Mouse (Mus musculus): ENCODE data around the gene Ubl7. TPM values are rescaled to one million over a fixed set of nuclear protein-coding genes. Genes with fewer than 3 reads are reported as not detected.

Gene Ubl7
- polyA plus RNA-seq, 1 experiment from 2014 or later = 122 TPM

GRCm38 (mm10) chr9:57902132-57902531 lies 8.6 kb upstream of the Ubl7 start:
- Histone ChIP-seq H3K27me3 (ENCODE audit: control insufficient read depth, insufficient read depth, low read length) (no peaks in the 10 kb centered on the region), H3K9ac (ENCODE audit: low read depth, low read length) (no peak overlapping the region), H3K9me3 (ENCODE audit: control insufficient read depth, low read length) (no peaks in the 10 kb centered on the region), H3K36me3 (ENCODE audit: control insufficient read depth, insufficient read depth, low read length) (no peaks in the 10 kb centered on the region), H3K27ac (ENCODE audit: low read depth, low read length) (no peak overlapping the region), H3K4me1 (replicated peaks; ENCODE audit: control insufficient read depth, insufficient read depth, low read length) (0 out of 2 replicates have a peak, but pooled peaks cover 4% of the 10 kb centered on the region), H3K4me3 (ENCODE audit: low read depth, low read length) (no peak overlapping the region), H3K4me2 (replicated peaks; ENCODE audit: low read depth, low read length) (no peak overlapping the region)
- DNase-seq (ENCODE audit: low spot score) (peak; percentile 9), ATAC-seq (ENCODE audit: low FRiP score) (no peak)
- WGBS = 73% methylated on average over 4 of the region's 4 CpGs

GRCm38 (mm10) chr9:57903589-57904249 lies 7.1 kb upstream of the Ubl7 start:
- H3K9me3 ChIP-seq (ENCODE audit: control insufficient read depth, low read length) = no peaks in the 10 kb centered on the region
- no peak overlapping the region for H3K9ac ChIP-seq (ENCODE audit: low read depth, low read length)
- H3K27me3 ChIP-seq (ENCODE audit: control insufficient read depth, insufficient read depth, low read length) = no peaks in the 10 kb centered on the region
- DNase-seq (ENCODE audit: low spot score) (no peak), ATAC-seq (ENCODE audit: low FRiP score) (no peak)
- no peak overlapping the region for H3K4me3 ChIP-seq (ENCODE audit: low read depth, low read length)
- 0 out of 2 replicates have a peak, but pooled peaks cover 4% of the 10 kb centered on the region for H3K4me1 ChIP-seq (replicated peaks; ENCODE audit: control insufficient read depth, insufficient read depth, low read length)
- WGBS = 72% methylated on average over 8 of the region's 8 CpGs
- H3K36me3 ChIP-seq (ENCODE audit: control insufficient read depth, insufficient read depth, low read length) = no peaks in the 10 kb centered on the region
- no peak overlapping the region for H3K4me2 ChIP-seq (replicated peaks; ENCODE audit: low read depth, low read length)
- no peak overlapping the region for H3K27ac ChIP-seq (ENCODE audit: low read depth, low read length)

- Histone ChIP-seq H3K4me1 (replicated peaks; ENCODE audit: control insufficient read depth, insufficient read depth, low read length) (0 out of 2 replicates have a peak, but pooled peaks cover 4% of the 10 kb centered on the region), H3K9ac (ENCODE audit: low read depth, low read length) (no peak overlapping the region), H3K4me2 (replicated peaks; ENCODE audit: low read depth, low read length) (no peak overlapping the region), H3K9me3 (ENCODE audit: control insufficient read depth, low read length) (no peaks in the 10 kb centered on the region), H3K4me3 (ENCODE audit: low read depth, low read length) (no peak overlapping the region), H3K27ac (ENCODE audit: low read depth, low read length) (no peak overlapping the region), H3K36me3 (ENCODE audit: control insufficient read depth, insufficient read depth, low read length) (no peaks in the 10 kb centered on the region), H3K27me3 (ENCODE audit: control insufficient read depth, insufficient read depth, low read length) (no peaks in the 10 kb centered on the region)
- ATAC-seq (ENCODE audit: low FRiP score) (no peak), DNase-seq (ENCODE audit: low spot score) (no peak)
- WGBS = over 99% methylated on average over 5 of the region's 5 CpGs
Observed at GRCm38 (mm10) chr9:57904250-57904644, 6.5 kb upstream of the Ubl7 start.

GRCm38 (mm10) chr9:57907206-57907605 lies 3.6 kb upstream of the Ubl7 start:
- WGBS = 86% methylated on average over 6 of the region's 6 CpGs
- Histone ChIP-seq H3K4me2 (replicated peaks; ENCODE audit: low read depth, low read length) (no peak overlapping the region), H3K27ac (ENCODE audit: low read depth, low read length) (no peak overlapping the region), H3K27me3 (ENCODE audit: control insufficient read depth, insufficient read depth, low read length) (no peaks in the 10 kb centered on the region), H3K9me3 (ENCODE audit: control insufficient read depth, low read length) (no peaks in the 10 kb centered on the region), H3K9ac (ENCODE audit: low read depth, low read length) (no peak overlapping the region), H3K4me3 (ENCODE audit: low read depth, low read length) (no peak overlapping the region), H3K4me1 (replicated peaks; ENCODE audit: control insufficient read depth, insufficient read depth, low read length) (no peaks in the 10 kb centered on the region), H3K36me3 (ENCODE audit: control insufficient read depth, insufficient read depth, low read length) (no peaks in the 10 kb centered on the region)
- ATAC-seq (ENCODE audit: low FRiP score) (no peak), DNase-seq (ENCODE audit: low spot score) (no peak)

- Histone ChIP-seq H3K4me3 (ENCODE audit: low read depth, low read length) (no peak overlapping the region), H3K4me1 (replicated peaks; ENCODE audit: control insufficient read depth, insufficient read depth, low read length) (no peaks in the 10 kb centered on the region), H3K36me3 (ENCODE audit: control insufficient read depth, insufficient read depth, low read length) (no peaks in the 10 kb centered on the region), H3K27me3 (ENCODE audit: control insufficient read depth, insufficient read depth, low read length) (no peaks in the 10 kb centered on the region), H3K27ac (ENCODE audit: low read depth, low read length) (no peak overlapping the region), H3K4me2 (replicated peaks; ENCODE audit: low read depth, low read length) (no peak overlapping the region), H3K9me3 (ENCODE audit: control insufficient read depth, low read length) (no peaks in the 10 kb centered on the region), H3K9ac (ENCODE audit: low read depth, low read length) (no peak overlapping the region)
- WGBS = 86% methylated on average over 5 of the region's 5 CpGs
- ATAC-seq (ENCODE audit: low FRiP score) (no peak), DNase-seq (ENCODE audit: low spot score) (no peak)
Observed at GRCm38 (mm10) chr9:57912571-57912970, 1.8 kb downstream of the Ubl7 start.

- 92% methylated on average over 9 of the region's 9 CpGs for WGBS
- Histone ChIP-seq H3K36me3 (ENCODE audit: control insufficient read depth, insufficient read depth, low read length) (peaks cover 7% of the 10 kb centered on the region), H3K27me3 (ENCODE audit: control insufficient read depth, insufficient read depth, low read length) (no peaks in the 10 kb centered on the region), H3K4me2 (replicated peaks; ENCODE audit: low read depth, low read length) (no peak overlapping the region), H3K9ac (ENCODE audit: low read depth, low read length) (no peak overlapping the region), H3K9me3 (ENCODE audit: control insufficient read depth, low read length) (no peaks in the 10 kb centered on the region), H3K4me3 (ENCODE audit: low read depth, low read length) (no peak overlapping the region), H3K27ac (ENCODE audit: low read depth, low read length) (no peak overlapping the region), H3K4me1 (replicated peaks; ENCODE audit: control insufficient read depth, insufficient read depth, low read length) (no peaks in the 10 kb centered on the region)
- DNase-seq (ENCODE audit: low spot score) = no peak
- ATAC-seq (ENCODE audit: low FRiP score) = no peak
Observed at GRCm38 (mm10) chr9:57921491-57922060, 10.8 kb downstream of the Ubl7 start.

- no peak overlapping the region for H3K4me2 ChIP-seq (replicated peaks; ENCODE audit: low read depth, low read length)
- no peaks in the 10 kb centered on the region for H3K4me1 ChIP-seq (replicated peaks; ENCODE audit: control insufficient read depth, insufficient read depth, low read length)
- DNase-seq (ENCODE audit: low spot score) (no peak), ATAC-seq (ENCODE audit: low FRiP score) (no peak)
- peaks cover 7% of the 10 kb centered on the region for H3K36me3 ChIP-seq (ENCODE audit: control insufficient read depth, insufficient read depth, low read length)
- no peak overlapping the region for H3K27ac ChIP-seq (ENCODE audit: low read depth, low read length)
- H3K9ac ChIP-seq (ENCODE audit: low read depth, low read length) = no peak overlapping the region
- H3K4me3 ChIP-seq (ENCODE audit: low read depth, low read length) = no peak overlapping the region
- no peaks in the 10 kb centered on the region for H3K27me3 ChIP-seq (ENCODE audit: control insufficient read depth, insufficient read depth, low read length)
- H3K9me3 ChIP-seq (ENCODE audit: control insufficient read depth, low read length) = no peaks in the 10 kb centered on the region
- WGBS = 97% methylated on average over 5 of the region's 5 CpGs
Observed at GRCm38 (mm10) chr9:57922381-57922780, 11.6 kb downstream of the Ubl7 start.

GRCm38 (mm10) chr9:57923046-57923445 lies 12.3 kb downstream of the Ubl7 start:
- Histone ChIP-seq H3K4me1 (replicated peaks; ENCODE audit: control insufficient read depth, insufficient read depth, low read length) (no peaks in the 10 kb centered on the region), H3K9ac (ENCODE audit: low read depth, low read length) (no peak overlapping the region), H3K4me2 (replicated peaks; ENCODE audit: low read depth, low read length) (no peak overlapping the region), H3K27ac (ENCODE audit: low read depth, low read length) (no peak overlapping the region), H3K27me3 (ENCODE audit: control insufficient read depth, insufficient read depth, low read length) (no peaks in the 10 kb centered on the region), H3K9me3 (ENCODE audit: control insufficient read depth, low read length) (no peaks in the 10 kb centered on the region), H3K4me3 (ENCODE audit: low read depth, low read length) (no peak overlapping the region), H3K36me3 (ENCODE audit: control insufficient read depth, insufficient read depth, low read length) (peaks cover 7% of the 10 kb centered on the region)
- ATAC-seq (ENCODE audit: low FRiP score) = no peak
- 100% methylated on average over 3 of the region's 3 CpGs for WGBS
- no peak for DNase-seq (ENCODE audit: low spot score)

GRCm38 (mm10) chr9:57931166-57931767 lies 20.5 kb downstream of the Ubl7 start:
- Histone ChIP-seq H3K4me1 (replicated peaks; ENCODE audit: control insufficient read depth, insufficient read depth, low read length) (no peaks in the 10 kb centered on the region), H3K9me3 (ENCODE audit: control insufficient read depth, low read length) (no peaks in the 10 kb centered on the region), H3K36me3 (ENCODE audit: control insufficient read depth, insufficient read depth, low read length) (0 out of 2 replicates have a peak, but pooled peaks cover 3% of the 10 kb centered on the region), H3K27me3 (ENCODE audit: control insufficient read depth, insufficient read depth, low read length) (no peaks in the 10 kb centered on the region), H3K4me3 (ENCODE audit: low read depth, low read length) (no peak overlapping the region), H3K27ac (ENCODE audit: low read depth, low read length) (no peak overlapping the region), H3K4me2 (replicated peaks; ENCODE audit: low read depth, low read length) (no peak overlapping the region), H3K9ac (ENCODE audit: low read depth, low read length) (no peak overlapping the region)
- 86% methylated on average over 5 of the region's 5 CpGs for WGBS
- no peak for DNase-seq (ENCODE audit: low spot score)
- no peak for ATAC-seq (ENCODE audit: low FRiP score)
